Mouse (Mus musculus) B cell, adult 2 months (primary cell): ENCODE measurements around the gene Usp29.
"Not testable (repeated sequence)": the region's sequence is repeated elsewhere in the genome, so short reads cannot be mapped to it uniquely, and the experiment has no call there.

Source experiments
- DNase-seq, 2 experiments: peaks; one replicate each; pipeline ENCODE4 v3.0.0; 2022

Usp29 gene

DNA sequence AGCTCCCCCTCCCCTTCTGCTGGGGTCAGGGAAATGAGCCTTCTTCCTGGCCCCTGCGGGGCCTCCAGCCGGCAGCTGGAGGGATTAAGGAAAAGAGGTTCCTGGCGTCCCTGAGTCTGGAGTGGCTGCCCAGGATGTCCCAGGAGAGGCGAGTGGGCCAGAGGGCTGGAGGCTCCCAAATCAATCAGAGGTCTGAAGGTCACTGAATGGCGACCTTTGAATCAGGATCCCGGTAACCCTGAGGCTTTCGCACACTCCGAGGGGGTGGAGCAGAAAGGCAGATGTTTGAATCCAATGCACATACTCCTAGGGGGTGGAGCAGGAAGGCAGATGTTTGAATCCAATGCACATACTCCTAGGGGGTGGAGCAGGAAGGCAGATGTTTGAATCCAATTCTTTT is 39.9 kb downstream of the Usp29 start:
- no peak for DNase-seq

DNA sequence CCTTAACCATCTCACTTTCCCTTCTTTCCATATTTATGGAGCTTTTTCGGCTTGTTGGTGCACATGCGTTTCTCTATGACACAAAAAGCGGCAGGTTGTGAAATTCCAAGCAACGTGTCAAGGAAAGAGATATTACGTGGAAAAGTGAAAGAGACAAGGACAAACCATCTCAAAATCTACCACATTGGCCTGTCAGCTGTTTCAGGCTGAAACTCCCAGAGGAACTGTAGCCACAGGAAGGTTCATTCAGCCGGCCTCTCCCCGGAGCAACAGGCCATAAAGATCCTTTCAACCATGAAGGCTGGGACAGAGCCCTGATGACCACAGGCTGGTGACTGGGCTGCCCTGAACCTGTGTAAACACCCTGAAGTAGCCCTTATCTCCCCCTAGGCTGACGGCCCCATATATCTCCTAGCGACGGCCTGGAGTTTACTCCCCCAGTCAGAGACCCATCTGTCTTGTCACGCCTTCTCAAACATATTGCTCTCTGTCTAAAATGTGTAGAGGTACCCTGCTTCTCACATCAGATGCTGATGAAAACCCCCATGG is 43.6 kb downstream of the Usp29 start:
- not testable (repeated sequence) for DNase-seq

DNA sequence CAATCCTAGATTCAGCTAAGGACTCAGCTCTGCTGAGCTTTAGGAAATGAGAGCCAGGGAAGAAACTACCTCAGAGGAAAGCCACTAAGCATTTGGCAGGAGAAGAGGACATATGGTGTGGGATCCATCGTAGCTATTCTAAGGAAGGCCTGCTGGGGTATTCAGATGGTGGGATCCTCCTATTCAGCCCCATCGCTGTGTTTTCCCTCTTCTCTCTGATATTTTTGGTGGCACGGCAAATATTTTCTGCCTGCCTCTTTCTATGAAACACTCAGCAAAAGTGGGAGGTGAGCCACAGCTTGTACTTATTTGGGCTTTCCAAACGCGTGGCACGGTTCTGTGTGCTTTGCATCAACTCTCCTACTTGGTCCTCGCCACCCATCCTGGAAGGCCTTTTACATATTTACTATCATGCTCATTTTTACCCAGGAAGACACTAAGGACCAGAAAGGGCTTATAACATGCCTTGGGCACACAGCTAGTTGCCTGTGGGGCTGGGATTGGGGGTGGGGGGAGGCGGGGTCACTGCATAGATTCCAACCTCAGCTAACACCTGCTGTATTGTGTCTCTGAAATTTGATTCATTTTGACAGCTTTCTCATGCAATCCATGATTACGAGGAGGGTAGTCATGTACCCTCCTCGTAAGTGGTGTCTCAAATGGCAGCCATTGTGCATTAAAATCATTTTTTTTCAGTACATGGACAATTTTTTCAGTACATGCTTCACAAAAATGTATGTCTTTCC is 46.1 kb downstream of the Usp29 start:
- DNase-seq = no peak

DNA sequence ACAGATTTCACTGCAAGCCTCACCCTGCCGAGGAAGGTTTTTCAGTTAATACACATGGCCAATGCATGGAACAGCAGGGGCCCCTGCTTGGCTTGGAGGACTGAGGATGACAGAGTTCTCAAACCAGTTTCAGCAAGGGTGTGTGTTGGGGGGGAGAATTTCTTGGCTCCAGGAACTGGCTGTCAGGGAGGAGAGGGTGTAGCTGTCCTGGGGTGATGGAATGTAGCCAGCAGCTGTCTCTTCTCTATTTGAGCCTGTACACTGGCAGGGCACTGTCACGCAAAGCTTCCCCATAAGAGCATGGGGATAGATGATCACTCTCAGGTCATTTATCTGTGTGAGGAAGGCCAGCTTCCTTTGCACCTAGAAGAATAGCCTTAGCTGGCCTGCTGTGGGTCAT is 46.7 kb downstream of the Usp29 start:
- no peak for DNase-seq

DNA sequence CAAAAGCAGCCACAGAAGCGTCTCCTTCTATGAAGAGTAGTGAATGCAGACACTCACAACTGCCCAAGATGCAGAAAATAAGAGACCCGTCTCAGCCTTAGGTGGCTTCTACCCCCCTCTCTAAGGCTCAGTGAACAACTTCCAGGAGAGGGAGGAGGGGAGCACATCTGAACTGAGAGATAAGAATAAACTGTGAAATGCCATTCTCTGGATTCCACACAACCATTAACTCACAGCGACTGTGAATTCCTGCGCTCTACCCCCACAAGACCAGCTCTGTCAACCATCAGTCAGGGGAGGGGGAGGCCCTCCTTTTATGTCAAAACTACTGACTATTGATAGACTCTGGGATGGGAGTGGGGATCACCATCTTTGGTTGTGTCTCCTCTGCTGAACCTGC is 47.3 kb downstream of the Usp29 start:
- no peak for DNase-seq

DNA sequence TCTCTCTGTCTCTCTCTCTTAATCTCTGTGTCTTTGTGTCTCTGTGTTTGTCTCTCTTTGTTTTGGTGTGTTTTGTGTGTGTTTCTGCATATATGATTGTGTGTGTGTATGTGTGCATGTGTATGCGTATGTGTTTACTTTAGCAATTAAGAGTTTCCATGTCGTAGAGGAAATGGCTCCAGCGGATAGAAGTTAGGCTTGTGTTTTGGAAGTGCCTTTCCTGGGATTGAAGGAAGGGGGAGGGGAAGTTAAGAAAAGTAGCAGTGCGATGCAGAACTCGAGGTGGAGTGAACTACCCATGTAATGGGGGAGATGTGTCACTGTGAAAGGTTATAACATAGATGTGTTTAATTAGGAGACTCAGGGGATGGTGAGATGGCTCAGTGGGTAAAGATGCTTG is 48.8 kb downstream of the Usp29 start:
- no peak for DNase-seq

DNA sequence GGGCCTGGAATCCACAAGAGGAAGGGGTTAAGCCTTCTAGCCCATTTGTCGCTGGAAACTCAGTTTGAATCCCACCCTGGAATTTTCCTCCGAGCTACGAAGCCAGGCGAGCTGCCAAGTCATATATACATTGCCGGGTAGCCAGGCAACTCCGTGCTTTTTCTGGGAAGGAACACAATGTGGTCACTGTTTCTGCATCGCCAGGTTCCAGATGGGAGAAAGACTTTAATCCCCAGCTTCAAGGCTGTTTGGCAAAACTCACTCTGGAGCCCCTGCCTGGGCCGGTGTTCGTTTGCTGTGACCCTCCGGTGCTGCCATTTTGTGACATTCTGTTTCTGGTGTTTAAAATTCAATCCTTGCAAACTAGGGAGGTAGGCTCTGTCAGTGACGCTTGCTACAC is 51.2 kb downstream of the Usp29 start:
- no peak for DNase-seq

DNA sequence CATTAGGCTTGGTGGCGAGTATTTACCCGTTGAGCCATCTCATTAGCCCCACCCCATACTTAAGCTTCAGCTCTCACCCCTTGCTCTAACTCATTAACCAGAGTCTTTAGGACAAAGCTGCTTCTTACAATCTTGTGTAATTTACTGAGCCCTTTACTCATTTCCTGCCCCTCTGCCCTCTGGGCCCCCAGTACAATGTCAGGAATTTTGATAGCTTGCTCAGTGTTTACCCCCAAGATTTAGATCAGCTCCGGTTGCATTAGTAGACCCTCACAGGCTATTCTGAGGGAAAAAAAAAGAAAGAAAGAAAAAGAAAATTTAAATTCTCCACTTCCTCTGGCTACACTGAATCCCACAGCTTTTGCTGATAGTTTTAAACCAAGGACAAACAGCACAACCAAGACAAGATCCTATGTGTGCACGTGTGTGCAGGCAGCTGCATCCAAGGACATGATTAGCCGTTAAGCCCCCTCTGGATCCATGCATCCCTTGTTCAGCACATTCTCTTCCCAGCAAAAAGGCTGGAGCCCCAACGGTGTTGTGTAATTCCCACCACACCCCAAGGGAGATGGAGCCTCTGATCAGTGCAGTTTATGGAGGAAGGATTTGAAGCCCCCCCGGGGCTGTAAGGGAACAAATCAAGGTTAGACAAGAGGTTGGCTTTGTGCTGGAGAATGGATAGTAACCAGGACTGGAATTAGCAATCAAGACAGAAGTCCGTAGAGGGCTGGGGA is 54.1 kb downstream of the Usp29 start:
- no peak for DNase-seq

DNA sequence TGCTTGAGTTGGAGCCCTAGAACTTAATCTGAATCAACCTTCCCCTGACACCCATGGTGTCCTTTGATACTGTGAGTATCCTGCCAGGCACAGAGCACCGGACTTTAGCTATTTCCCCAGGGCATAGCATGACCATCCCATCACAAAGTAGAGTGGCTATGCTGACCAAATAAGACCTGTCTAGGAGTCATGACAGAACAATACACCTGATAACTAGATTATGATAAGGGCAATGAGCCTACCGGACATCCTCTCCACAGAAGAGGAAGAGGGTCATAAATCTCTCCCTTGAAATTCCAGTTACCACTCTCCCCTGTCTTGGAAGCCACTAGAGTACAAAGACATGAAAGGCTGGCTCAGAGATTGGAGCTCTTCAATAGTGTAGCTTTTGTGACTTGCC is 56.6 kb downstream of the Usp29 start:
- DNase-seq = no peak

DNA sequence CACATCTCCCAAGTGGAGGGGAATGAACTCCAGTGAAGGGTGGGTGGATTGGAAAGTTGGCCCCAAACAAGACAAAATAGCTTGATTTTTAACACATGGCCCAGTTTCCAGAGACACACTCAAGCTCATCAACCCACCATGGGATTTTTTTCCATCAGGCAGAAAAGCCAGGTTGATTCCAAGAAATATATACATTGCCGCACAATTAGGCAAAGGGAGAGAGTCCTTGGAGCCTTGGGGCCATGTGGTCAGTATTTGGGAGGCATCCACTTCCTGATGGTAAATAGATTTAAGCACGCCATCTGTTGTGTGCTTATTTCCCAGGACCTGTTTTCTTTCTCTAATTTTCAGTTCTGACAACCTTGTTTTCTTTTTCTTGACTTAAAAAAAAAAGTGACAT is 57.7 kb downstream of the Usp29 start:
- DNase-seq = no peak

DNA sequence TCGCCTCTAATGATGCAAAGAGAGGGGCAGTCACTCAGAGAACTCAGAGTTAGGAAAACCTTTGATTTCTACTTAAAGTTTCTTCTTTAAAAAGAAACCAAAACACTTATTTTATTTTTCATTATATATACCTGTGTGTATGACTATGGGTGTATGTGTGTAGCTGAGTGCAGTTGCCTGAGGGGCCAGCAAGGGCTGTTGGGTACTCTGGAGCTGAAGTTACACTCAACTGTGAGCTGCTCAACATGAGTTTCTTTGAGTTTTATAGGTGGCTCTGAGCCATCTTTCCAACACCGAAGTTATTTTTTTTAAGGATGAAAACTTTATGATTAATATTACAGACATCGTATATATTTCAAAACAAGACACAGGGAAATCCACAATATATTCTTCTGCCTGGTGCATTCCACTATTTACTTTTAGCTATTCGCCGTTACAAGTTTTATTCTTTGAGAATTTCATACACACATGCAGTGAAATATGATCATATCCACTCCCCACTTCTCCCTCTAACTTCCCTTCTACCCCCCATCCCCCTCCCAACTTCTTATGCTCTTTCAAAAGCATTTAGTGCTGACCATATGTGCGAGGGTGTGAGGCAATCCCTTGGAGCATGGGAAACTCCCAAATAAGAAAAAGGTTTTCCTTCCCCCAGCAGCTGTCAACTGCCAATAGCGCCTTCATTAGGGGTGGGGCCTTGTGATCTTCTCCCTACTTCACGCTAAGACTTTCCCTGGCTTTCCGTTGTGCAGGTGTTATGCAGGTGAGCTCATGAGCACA is 61.1 kb downstream of the Usp29 start:
- no peak for DNase-seq

DNA sequence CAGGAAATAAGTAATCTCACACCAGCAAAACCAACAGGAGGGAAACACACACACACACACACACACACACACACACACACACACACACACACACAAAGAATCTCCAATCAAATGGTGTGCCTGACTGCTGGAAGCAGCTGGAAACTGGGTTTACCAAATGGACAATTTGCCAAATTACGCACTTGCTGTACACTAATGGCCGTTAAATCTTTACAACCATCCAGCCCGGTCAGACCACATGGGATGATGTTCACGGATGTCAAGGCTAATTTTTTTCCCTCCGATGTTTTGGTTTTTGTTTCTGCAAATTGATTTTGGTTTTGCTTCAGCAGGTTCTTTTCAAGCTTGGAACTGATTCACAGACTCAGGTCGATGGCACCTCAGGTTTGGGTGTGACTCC is 62.9 kb downstream of the Usp29 start:
- DNase-seq = no peak

DNA sequence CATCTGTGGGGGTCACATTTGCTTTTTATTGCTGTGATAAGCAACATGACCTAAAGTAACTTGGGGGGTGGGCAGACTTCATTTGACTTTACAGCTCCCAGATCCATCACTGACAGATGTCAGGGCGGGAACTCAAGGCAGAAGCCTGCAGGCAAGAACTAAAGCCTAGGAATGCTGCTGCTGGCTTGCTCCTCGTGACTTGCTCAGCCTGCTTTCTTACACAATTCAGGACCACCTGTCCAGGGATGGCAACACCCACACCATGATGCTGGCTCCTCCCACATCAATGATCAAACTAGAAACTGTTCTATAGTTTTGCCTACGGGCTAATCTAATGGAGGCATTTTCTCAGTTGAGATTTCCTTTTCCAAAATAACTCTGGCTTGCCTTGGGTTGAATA is 63.4 kb downstream of the Usp29 start:
- no peak for DNase-seq

DNA sequence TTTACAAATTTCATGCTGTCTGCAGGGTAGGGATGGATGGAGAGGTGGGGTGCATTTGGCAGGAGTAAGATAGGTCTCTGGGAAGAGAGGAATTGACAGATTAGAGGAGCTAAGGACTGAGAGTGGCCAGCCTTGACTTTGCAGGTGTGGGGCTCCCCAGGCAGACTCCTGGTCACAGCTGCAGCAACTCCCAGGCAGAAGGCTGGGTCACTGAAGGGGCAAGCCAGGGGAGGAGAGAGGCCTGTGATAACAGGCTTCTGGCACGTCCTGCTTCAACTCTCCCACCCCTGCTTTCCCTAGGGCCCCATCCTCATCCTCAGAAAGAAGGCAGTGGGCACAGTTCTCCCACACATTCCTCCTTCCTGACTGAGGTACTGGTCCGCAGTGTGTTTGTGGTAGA is 67.0 kb downstream of the Usp29 start:
- no peak for DNase-seq

DNA sequence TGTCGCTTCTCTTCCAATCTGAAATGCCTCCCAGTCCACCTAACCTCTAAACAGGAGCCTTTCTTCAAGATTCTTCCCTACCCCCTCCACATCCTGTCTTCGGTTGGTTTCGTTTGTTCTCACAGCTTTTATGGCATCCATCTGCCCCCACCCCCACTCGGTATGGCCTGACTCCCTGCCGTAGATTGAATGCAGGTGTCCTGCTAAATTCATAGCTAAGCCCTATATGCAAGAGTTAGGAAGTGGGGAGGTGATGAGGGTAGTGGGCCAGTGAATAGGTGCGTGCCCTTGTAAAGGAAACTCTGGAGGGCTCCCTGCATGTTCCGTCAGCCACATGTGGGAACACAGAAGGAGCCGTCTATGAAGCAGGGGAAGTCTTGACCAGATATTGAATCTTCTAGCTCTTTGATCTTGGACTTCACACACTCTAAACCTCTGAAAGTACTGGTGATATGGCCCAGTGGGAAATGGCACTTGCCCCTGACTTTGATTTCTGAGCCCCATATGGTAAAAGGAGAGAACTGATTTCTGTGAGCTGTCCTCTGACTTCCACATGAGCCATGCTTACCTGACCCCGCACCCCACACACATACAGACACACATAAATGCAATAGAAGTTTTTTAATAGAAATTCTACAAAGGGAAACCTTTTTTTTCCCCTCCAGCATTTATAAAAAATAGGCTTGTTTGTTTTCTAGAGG is 68.9 kb downstream of the Usp29 start:
- no peak for DNase-seq

DNA sequence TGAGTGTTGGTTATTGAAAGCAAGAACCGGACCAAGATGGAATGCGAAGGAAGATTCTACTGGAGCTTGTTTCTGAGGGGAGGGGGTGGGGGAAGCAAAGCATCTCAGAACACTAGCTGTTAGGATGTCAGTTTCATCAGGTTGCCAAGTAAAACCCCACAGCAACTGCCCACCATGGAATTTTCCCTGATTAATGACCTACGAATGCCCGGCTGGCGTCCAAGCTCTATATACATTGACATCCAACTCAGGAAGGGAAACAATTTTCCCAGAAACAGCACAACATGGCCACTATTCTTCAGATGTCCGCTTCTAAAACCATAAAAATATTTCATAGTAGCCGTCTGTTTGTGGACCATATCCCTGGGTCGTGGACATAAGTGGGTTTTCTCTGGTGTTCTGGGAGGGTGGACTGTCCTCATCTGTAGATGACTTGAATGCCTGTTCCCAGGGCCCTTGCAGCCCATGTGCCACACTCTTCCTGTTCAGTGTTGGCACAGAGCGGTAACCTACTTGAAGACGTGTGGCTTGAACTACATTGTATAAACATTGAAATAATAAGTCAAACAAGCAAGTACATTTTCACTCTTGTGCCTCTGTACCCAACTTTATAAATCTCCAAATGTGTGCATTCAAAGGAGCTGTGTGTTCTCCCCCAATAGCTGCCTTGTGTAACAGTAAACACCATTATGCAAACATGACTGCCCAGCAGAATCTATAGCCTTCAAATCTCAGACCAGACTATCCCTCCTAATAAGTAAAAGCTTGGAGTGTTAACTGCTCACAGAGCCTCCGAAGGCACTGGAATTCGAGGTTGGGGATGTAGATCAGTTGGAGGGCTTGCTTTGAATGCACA is 70.4 kb downstream of the Usp29 start:
- DNase-seq = no peak

DNA sequence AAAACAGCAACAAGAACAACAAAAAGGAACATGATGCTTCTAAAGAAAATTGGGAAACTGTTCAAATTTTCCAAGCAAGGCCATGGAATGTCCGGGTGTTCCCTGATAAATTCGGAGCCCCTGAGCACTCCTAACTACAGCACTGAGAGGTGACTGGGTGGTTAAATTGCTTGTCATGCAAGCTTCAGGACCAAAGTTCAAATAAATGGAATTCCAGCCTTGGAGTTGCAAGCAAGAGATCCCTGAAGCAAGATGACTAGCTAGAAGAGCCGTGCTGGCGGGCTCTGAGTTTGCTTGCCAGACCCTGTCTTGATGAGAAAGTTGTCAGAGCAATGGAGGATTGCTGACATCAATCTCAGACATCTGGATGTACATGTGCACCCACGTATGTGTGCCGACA is 71.3 kb downstream of the Usp29 start:
- DNase-seq = no peak

DNA sequence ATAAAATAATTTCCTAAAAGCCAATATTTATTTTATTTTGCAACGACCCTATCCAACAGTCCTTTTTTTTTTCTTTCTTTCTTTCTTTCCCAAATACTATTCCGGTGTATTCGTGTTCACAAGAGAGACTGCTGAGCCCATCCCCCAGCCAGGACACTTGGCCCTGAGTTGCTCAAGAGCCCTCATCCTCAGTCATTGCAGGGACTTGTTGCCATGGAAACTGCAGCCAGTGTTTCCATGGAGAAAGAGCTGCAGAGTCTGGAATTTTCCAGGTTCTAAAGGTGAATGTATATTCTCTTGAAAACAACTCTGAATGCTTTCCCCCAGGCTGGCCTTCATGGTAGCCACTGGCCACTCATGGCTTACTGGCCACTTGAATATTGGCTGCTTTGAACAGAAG is 80.2 kb downstream of the Usp29 start:
- no peak for DNase-seq

DNA sequence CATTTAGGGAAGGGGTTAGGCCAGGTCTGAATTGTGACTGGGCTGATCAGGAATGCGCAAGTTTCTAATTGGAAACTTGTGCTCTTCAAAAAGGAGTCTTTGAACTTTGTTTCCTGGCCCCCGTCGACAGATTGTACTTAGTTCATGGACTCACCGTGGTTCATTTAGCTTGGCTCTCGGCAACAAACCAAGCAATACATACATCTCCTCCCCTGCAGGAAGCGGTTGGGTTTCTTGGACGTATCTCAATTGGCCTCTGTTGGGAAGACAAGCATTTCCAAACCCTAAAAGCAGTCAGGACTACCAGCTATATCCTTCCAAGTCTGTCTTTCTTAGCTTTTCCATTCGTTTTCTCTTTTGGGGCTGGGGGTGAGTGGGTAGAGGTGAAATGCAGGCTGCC is 84.6 kb downstream of the Usp29 start:
- no peak for DNase-seq

DNA sequence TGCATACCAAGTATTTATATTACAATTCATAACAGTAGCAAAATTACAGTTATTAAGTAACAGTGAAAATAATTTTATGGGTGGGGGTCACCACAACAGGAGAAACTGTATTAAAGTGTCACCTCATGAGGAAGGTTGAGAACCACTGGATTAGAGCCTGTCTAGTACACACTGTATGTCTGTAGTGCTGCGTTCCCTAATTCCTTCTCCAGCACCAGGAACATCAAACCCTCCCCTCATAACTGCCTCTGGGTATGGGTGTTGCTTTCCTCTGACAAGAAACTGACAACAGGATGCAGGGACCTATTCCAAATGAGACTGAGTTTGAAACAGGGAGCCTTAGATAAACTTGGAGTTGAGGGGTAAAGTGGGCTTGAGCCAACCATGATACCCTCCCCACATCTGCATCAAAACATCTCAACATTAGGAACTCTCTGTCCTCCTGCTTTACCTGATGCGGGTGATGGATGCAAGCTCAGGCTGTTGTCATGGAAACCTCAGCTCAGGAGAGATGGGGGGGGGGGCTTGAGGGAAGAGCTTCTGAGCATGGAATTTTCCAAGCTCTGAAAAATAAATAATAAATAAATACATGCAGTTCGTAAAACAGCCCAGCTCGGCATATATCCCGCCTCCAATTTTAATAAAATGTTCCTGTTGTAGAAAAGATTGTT is 86.5 kb downstream of the Usp29 start:
- DNase-seq = no peak

DNA sequence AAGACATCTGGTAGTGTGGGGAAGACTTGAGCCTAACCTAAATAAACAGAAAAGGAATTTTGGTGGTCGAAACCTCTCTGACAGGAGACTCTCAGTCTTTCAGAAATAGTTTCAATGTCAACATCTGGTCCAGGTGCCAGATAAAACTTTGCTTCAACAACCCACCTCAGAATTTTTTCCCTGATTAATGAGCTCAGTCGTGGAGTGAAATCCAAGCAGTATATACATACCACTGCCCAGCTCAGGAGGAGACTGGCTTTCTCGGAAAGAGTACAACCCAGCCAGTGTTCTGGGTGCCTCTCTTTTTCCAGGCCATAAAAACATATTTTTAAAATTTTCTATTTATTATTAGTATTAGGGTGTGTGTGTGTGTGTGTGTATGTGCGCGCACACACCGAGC is 89.9 kb downstream of the Usp29 start:
- DNase-seq = no peak
